Mouse (Mus musculus) kidney, adult 2 months (tissue): ENCODE results near the gene Tnfaip2.

Source experiments
- CTCF ChIP-seq: fragments of 200-500 bp; conservative IDR thresholded peaks from 2 replicates; pipeline ENCODE4 v1.5.1; 2011; ENCODE audit warnings: low read depth, mild to moderate bottlenecking, control low read depth, low read length, moderate library complexity, mixed read lengths; ENCODE audit not compliant: insufficient read depth, insufficient read length
- POLR2A ChIP-seq: fragments of 200-500 bp; IDR thresholded peaks from one replicate; pipeline ENCODE4 v1.6.1; 2011; ENCODE audit warnings: low read depth, low read length, control low read depth

DNA sequence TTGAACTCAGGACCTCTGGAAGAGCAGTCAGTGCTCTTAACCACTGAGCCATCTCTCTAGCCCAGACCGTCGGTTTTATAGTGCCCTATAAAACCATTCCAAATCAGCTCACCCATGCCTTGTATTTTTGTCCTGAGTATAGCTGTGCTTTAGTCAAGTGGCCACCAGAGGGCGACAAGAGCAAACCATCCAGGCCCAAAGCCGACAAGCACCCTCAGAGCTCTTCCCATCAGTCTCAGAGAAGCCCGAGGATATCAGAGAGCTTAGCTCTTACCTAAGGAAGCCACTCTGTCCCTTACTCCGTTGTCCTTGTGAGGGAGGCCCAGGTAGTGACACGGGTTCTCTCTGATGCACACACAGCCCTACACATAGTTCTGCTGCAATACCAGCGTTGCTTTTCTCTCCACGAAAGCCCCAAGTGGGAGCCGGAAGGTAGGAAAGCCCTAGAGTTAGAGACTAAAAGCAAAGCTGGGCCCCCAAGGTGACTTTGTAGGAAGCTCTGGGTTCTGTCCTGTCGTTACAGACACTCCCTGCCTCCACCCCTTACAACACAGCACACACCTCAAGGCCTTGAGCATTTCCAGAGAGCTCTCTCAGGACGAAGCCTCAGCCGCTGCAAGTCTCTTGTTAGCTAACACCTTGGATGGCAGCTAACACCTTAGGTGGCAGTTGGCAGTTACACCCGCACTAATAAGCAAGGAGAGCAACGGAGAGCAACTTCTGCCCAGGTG is 40.6 kb upstream of the Tnfaip2 start:
- TF ChIP-seq CTCF (peak; percentile 90), POLR2A (no peak)
